Mouse (Mus musculus): Measurements from ENCODE around the gene Fbp1.

DNA sequence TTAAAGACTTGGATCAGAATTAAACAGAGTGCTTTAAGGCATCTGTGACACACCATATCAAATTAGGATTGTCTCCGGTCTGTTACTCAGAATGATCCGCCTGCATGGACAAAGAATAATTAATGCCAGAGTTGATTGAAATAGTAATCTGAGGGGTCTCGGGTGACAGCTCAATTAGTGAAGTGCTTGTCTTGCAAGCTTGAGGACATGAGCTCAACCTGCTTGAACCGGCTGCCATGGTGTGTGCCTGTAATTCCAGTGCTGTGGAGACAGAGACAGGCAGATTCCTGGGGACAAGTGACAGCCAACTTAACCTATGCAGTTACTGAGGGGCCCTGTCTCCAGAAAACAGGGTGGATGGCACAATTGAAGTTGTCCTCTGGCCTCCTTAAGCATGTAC, 44.4 kb upstream of the Fbp1 start:
- TF ChIP-seq EP300 (IDR thresholded peaks at IDR 0.05; ENCODE audit: low read depth): no peak
- TF ChIP-seq CTCF (IDR thresholded peaks at IDR 0.05; ENCODE audit: low read depth): no peak

All from heart, postnatal 0 days (tissue).